Mouse (Mus musculus) erythroid progenitor cell, adult 5-6 weeks (primary cell): Measurements from ENCODE around the gene Apoe. TPM values are rescaled to one million over a fixed set of nuclear protein-coding genes. Genes with fewer than 3 reads are reported as not detected.

Experiments
- ATAC-seq: replicated peaks from 2 replicates; pipeline ENCODE4 v1.8.0; 2016; ENCODE audit warnings: moderate number of reproducible peaks, mild to moderate bottlenecking, moderate TSS enrichment, inconsistent platforms; ENCODE audit not compliant: poor library complexity, low FRiP score, severe bottlenecking
- total RNA-seq, 2 experiments: library from RNA; stranded (forward) in 1 of 2; stranded (reverse) in 1 of 2; fragments of 150-400 nt in 1 of 2; fragments of 186-747, 209-891 nt in 1 of 2; gene quantifications; 2 replicates each; pipeline versions ENCODE4 v1.2.3 to v1.2.4; 2015 to 2017; ENCODE audit warnings: low replicate concordance in 2 of 2

Apoe gene
- total RNA-seq, 2 experiments from 2014 or later = 49.9 to 260 TPM

- no peak for ATAC-seq
Observed at GRCm38 (mm10) chr7:19673083-19673699, 25.8 kb downstream of the Apoe start.

GRCm38 (mm10) chr7:19671511-19671910, 27.5 kb downstream of the Apoe start:
- no peak for ATAC-seq

- peak; percentile 53 for ATAC-seq
Observed at GRCm38 (mm10) chr7:19668947-19669721, 29.9 kb downstream of the Apoe start.

- ATAC-seq = no peak
Observed at GRCm38 (mm10) chr7:19667434-19667833, 31.6 kb downstream of the Apoe start.

GRCm38 (mm10) chr7:19666750-19667149, 32.2 kb downstream of the Apoe start:
- ATAC-seq = no peak

GRCm38 (mm10) chr7:19664955-19665841, 33.8 kb downstream of the Apoe start, which contains the start of gene Clptm1:
Clptm1 (minus strand) TSS chr7:19665033.
- peak; percentile 82 for ATAC-seq

- ATAC-seq = peak; percentile 17
Observed at GRCm38 (mm10) chr7:19664455-19664954, 34.5 kb downstream of the Apoe start.

- no peak for ATAC-seq
Observed at GRCm38 (mm10) chr7:19663940-19664339, 35.0 kb downstream of the Apoe start.

GRCm38 (mm10) chr7:19652614-19653013, 46.4 kb downstream of the Apoe start:
- ATAC-seq = no peak

GRCm38 (mm10) chr7:19651063-19651786, 47.8 kb downstream of the Apoe start:
- no peak; the same call in 1 of the 2 replicates for ATAC-seq

Other genes starting within 250 kb of the Apoe start
- gene Mark4, start 240.4 kb downstream of the Apoe start, total RNA-seq (2015; ENCODE audit: low replicate concordance) = 4.3 and 8.8 TPM in 2 replicates
- 1.1 and 1.2 TPM in 2 replicates for gene Mark4, start 240.4 kb downstream of the Apoe start, total RNA-seq (2017; ENCODE audit: low replicate concordance)
- not detected in 2 replicates for gene Exoc3l2, start 235.9 kb downstream of the Apoe start, total RNA-seq (2015; ENCODE audit: low replicate concordance)
- not detected in 2 replicates for gene Exoc3l2, start 235.9 kb downstream of the Apoe start, total RNA-seq (2017; ENCODE audit: low replicate concordance)
- gene Bloc1s3, start 190.8 kb downstream of the Apoe start, total RNA-seq (2015; ENCODE audit: low replicate concordance) = 2.9 TPM in 2 replicates
- 0.13 and 0.15 TPM in 2 replicates for gene Bloc1s3, start 190.8 kb downstream of the Apoe start, total RNA-seq (2017; ENCODE audit: low replicate concordance)
- gene Trappc6a, start 190.8 kb downstream of the Apoe start, total RNA-seq (2015; ENCODE audit: low replicate concordance) = 12.6 and 31.9 TPM in 2 replicates
- gene Trappc6a, start 190.8 kb downstream of the Apoe start, total RNA-seq (2017; ENCODE audit: low replicate concordance) = 3.5 and 5.8 TPM in 2 replicates
- gene Nkpd1, start 181.3 kb downstream of the Apoe start, total RNA-seq (2015; ENCODE audit: low replicate concordance) = not detected in 2 replicates
- gene Nkpd1, start 181.3 kb downstream of the Apoe start, total RNA-seq (2017; ENCODE audit: low replicate concordance) = not detected in 2 replicates
- gene Ppp1r37, start 136.1 kb downstream of the Apoe start, total RNA-seq (2015; ENCODE audit: low replicate concordance) = 51.1 and 51.5 TPM in 2 replicates
- 54.5 and 74.7 TPM in 2 replicates for gene Ppp1r37, start 136.1 kb downstream of the Apoe start, total RNA-seq (2017; ENCODE audit: low replicate concordance)
- gene Zfp296, start 121.9 kb downstream of the Apoe start, total RNA-seq (2015; ENCODE audit: low replicate concordance) = not detected in 2 replicates
- 1.7 TPM in 1 of 2 replicates, not detected in the other for gene Zfp296, start 121.9 kb downstream of the Apoe start, total RNA-seq (2017; ENCODE audit: low replicate concordance)
- 78.9 and 80.1 TPM in 2 replicates for gene Gemin7, start 121.6 kb downstream of the Apoe start, total RNA-seq (2015; ENCODE audit: low replicate concordance)
- gene Gemin7, start 121.6 kb downstream of the Apoe start, total RNA-seq (2017; ENCODE audit: low replicate concordance) = 19.6 and 26.4 TPM in 2 replicates
- gene Clasrp, start 94.7 kb downstream of the Apoe start, total RNA-seq (2015; ENCODE audit: low replicate concordance) = 12.3 and 14.3 TPM in 2 replicates
- gene Clasrp, start 94.7 kb downstream of the Apoe start, total RNA-seq (2017; ENCODE audit: low replicate concordance) = 19.9 and 45.4 TPM in 2 replicates
- 1.7 and 3.2 TPM in 2 replicates for gene Relb, start 69.8 kb downstream of the Apoe start, total RNA-seq (2015; ENCODE audit: low replicate concordance)
- 4.0 TPM in 1 of 2 replicates, not detected in the other for gene Relb, start 69.8 kb downstream of the Apoe start, total RNA-seq (2017; ENCODE audit: low replicate concordance)
- 34.8 and 90.5 TPM in 2 replicates for gene Clptm1, start 34.2 kb downstream of the Apoe start, total RNA-seq (2015; ENCODE audit: low replicate concordance)
- gene Clptm1, start 34.2 kb downstream of the Apoe start, total RNA-seq (2017; ENCODE audit: low replicate concordance) = 34.0 and 34.3 TPM in 2 replicates
- gene Apoc2, start 21.2 kb downstream of the Apoe start, total RNA-seq (2015; ENCODE audit: low replicate concordance) = 8.0 and 22.7 TPM in 2 replicates
- not detected in 2 replicates for gene Apoc2, start 21.2 kb downstream of the Apoe start, total RNA-seq (2017; ENCODE audit: low replicate concordance)
- not detected in 2 replicates for gene Gm44805, start 17.8 kb downstream of the Apoe start, total RNA-seq (2015; ENCODE audit: low replicate concordance)
- gene Gm44805, start 17.8 kb downstream of the Apoe start, total RNA-seq (2017; ENCODE audit: low replicate concordance) = not detected in 2 replicates
- not detected in 2 replicates for gene Apoc4, start 17.7 kb downstream of the Apoe start, total RNA-seq (2015; ENCODE audit: low replicate concordance)
- not detected in 2 replicates for gene Apoc4, start 17.7 kb downstream of the Apoe start, total RNA-seq (2017; ENCODE audit: low replicate concordance)
- 28.1 TPM in 1 of 2 replicates, not detected in the other for gene Apoc1, start 6.5 kb downstream of the Apoe start, total RNA-seq (2015; ENCODE audit: low replicate concordance)
- not detected in 2 replicates for gene Apoc1, start 6.5 kb downstream of the Apoe start, total RNA-seq (2017; ENCODE audit: low replicate concordance)
- gene Tomm40, start 16.2 kb upstream of the Apoe start, total RNA-seq (2015; ENCODE audit: low replicate concordance) = 14.7 and 16.9 TPM in 2 replicates
- 8.9 and 10.4 TPM in 2 replicates for gene Tomm40, start 16.2 kb upstream of the Apoe start, total RNA-seq (2017; ENCODE audit: low replicate concordance)
- gene Nectin2, start 51.3 kb upstream of the Apoe start, total RNA-seq (2015; ENCODE audit: low replicate concordance) = not detected in 2 replicates
- gene Nectin2, start 51.3 kb upstream of the Apoe start, total RNA-seq (2017; ENCODE audit: low replicate concordance) = 0.64 TPM in 1 of 2 replicates, not detected in the other
- gene Bcam, start 71.8 kb upstream of the Apoe start, total RNA-seq (2015; ENCODE audit: low replicate concordance) = not detected in 2 replicates
- gene Bcam, start 71.8 kb upstream of the Apoe start, total RNA-seq (2017; ENCODE audit: low replicate concordance) = not detected in 2 replicates
- not detected in 2 replicates for gene Cblc, start 97.6 kb upstream of the Apoe start, total RNA-seq (2015; ENCODE audit: low replicate concordance)
- gene Cblc, start 97.6 kb upstream of the Apoe start, total RNA-seq (2017; ENCODE audit: low replicate concordance) = not detected in 2 replicates
- 15.5 and 21.3 TPM in 2 replicates for gene Bcl3, start 123.6 kb upstream of the Apoe start, total RNA-seq (2015; ENCODE audit: low replicate concordance)
- 0.77 TPM in 1 of 2 replicates, not detected in the other for gene Bcl3, start 123.6 kb upstream of the Apoe start, total RNA-seq (2017; ENCODE audit: low replicate concordance)
- not detected in 2 replicates for gene Gm19345, start 152.8 kb upstream of the Apoe start, total RNA-seq (2015; ENCODE audit: low replicate concordance)
- gene Gm19345, start 152.8 kb upstream of the Apoe start, total RNA-seq (2017; ENCODE audit: low replicate concordance) = not detected in 2 replicates
- not detected in 2 replicates for gene Ceacam16, start 162.1 kb upstream of the Apoe start, total RNA-seq (2015; ENCODE audit: low replicate concordance)
- not detected in 2 replicates for gene Ceacam16, start 162.1 kb upstream of the Apoe start, total RNA-seq (2017; ENCODE audit: low replicate concordance)
- gene Ceacam19, start 188.8 kb upstream of the Apoe start, total RNA-seq (2015; ENCODE audit: low replicate concordance) = not detected in 2 replicates
- not detected in 2 replicates for gene Ceacam19, start 188.8 kb upstream of the Apoe start, total RNA-seq (2017; ENCODE audit: low replicate concordance)
- 0.72 TPM in 1 of 2 replicates, not detected in the other for gene Pvr, start 222.0 kb upstream of the Apoe start, total RNA-seq (2015; ENCODE audit: low replicate concordance)
- 0.13 and 2.0 TPM in 2 replicates for gene Pvr, start 222.0 kb upstream of the Apoe start, total RNA-seq (2017; ENCODE audit: low replicate concordance)